Mouse (Mus musculus) liver, postnatal 0 days (tissue): ENCODE measurements around the gene Ssr2. TPM values are rescaled to one million over a fixed set of nuclear protein-coding genes. Genes with fewer than 3 reads are reported as not detected.

ENCODE experiments used
- ATAC-seq: fragments of 200-750 bp; cut with Nextera tagmentation; 2 replicates; pipeline ENCODE4 v1.8.0; 2017; ENCODE audit warnings: mild to moderate bottlenecking, moderate library complexity
- DNase-seq: peaks from one replicate; pipeline ENCODE4 v3.0.0-alpha.2; 2016
- H3K27ac ChIP-seq: fragments of 300-500 bp; sonication (generic); 2 replicates; pipeline ENCODE4 v1.5.1; 2014; ENCODE audit warnings: antibody characterized with exemption, moderate library complexity, mild to moderate bottlenecking, low read depth
- H3K27me3 ChIP-seq: fragments of 300-500 bp; sonication (generic); 2 replicates; pipeline ENCODE4 v1.6.1; 2014; ENCODE audit warnings: low read length, control low read depth, mixed read lengths; ENCODE audit not compliant: insufficient read depth
- H3K36me3 ChIP-seq: fragments of 300-500 bp; sonication (generic); replicated peaks from 2 replicates; pipeline ENCODE4 v1.6.1; 2014; ENCODE audit warnings: mild to moderate bottlenecking, control low read depth, low read length, moderate library complexity, mixed read lengths; ENCODE audit not compliant: insufficient read depth
- H3K4me1 ChIP-seq: fragments of 300-500 bp; sonication (generic); 2 replicates; pipeline ENCODE4 v1.6.1; 2014; ENCODE audit warnings: antibody characterized with exemption, mild to moderate bottlenecking, control low read depth; ENCODE audit not compliant: insufficient read depth
- H3K4me2 ChIP-seq: fragments of 300-500 bp; sonication (generic); 2 replicates; pipeline ENCODE4 v1.6.1; 2014; ENCODE audit warnings: low read depth, mild to moderate bottlenecking, low read length, moderate library complexity, mixed read lengths
- H3K4me3 ChIP-seq: fragments of 300-500 bp; sonication (generic); 2 replicates; pipeline ENCODE4 v1.5.1; 2014; ENCODE audit warnings: low read depth, low read length
- H3K9ac ChIP-seq: fragments of 300-500 bp; sonication (generic); replicated peaks from 2 replicates; pipeline ENCODE4 v1.6.1; 2014; ENCODE audit warnings: mild to moderate bottlenecking, moderate library complexity
- H3K9me3 ChIP-seq: fragments of 300-500 bp; sonication (generic); 2 replicates; pipeline ENCODE4 v1.6.1; 2016; ENCODE audit warnings: mild to moderate bottlenecking, control low read depth, low read length, mixed read lengths
- CTCF ChIP-seq: sonication (generic); IDR thresholded peaks from 2 replicates; pipeline ENCODE4 v1.5.1; 2016; ENCODE audit warnings: antibody characterized with exemption, low read depth
- EP300 ChIP-seq: IDR thresholded peaks from 2 replicates; pipeline ENCODE4 v1.6.1; 2016; ENCODE audit warnings: antibody characterized with exemption, low read depth, mild to moderate bottlenecking
- WGBS: fragments of 180-500 bp; shearing (Covaris S2); extraction: QIAGEN DNeasy Blood & Tissue Kit; methylation state at CpG from one replicate; pipeline ENCODE4 v1.1.7; 2014; ENCODE audit not compliant: insufficient replicate concordance; 5-methylcytosine and 5-hydroxymethylcytosine counted together
- polyA plus RNA-seq: library from polyadenylated mRNA; unstranded; fragments of >200 nt; fragmentation: Nextera tagmentation; extraction: Ambion mirVana; gene quantifications from 2 replicates; pipeline ENCODE4 v1.2.1, GENCODE M21; 2015

The Ssr2 gene
- polyA plus RNA-seq, 1 experiment from 2014 or later, result 155 TPM

DNA sequence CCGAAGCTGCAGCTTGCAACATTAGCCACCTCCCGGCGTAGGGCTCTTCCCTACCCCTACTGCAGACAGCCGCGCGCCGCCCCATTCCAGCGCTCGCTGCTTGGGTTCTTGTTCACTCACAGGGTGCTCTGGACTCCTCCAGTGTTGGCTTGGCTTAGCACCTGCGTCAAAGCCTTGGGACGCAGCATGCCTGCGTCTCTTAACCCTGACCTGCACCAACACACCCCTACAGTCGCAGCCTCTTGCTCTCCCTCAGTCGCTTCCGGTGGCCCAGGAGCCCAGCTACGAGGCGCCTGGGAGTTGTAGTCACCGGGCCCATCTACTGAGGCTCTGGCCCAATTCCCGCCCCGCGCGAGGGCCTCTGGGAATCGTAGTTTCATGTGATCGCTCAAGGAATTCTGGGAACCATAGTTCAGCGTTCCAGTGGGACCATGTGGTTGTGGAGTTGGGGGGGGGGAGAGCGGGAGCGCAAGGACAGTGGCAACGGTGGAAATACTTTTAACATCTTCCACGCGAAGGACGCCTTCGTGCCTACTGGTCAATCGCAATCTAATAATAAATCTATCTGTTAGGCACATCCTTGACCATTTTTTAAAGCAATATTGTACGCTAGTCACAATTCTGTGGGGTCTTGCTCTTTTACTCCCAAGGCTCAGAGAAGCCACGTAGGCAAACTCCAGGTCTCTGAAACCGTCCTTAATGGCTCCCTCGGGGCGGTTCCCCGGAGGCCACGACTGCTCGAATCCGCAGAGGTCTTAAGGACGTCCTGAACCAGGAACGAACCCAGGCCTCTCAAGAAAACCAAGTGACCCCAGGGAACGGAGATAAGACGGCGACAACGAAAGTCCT is 22.8 kb upstream of the Ssr2 start, which contains the start of gene Lamtor2:
Lamtor2 (minus strand) TSS at position 399 of the 849 bp plus-strand sequence.
- Histone ChIP-seq H3K27ac (peak within 1 kb of the TSS; percentile 98), H3K9ac (peak within 1 kb of the TSS; percentile 92), H3K4me2 (peak within 1 kb of the TSS; percentile 98), H3K4me1 (peaks cover 19% of the 10 kb centered on the region), H3K36me3 (peaks cover 17% of the 10 kb centered on the region), H3K9me3 (no peaks in the 10 kb centered on the region), H3K4me3 (peak within 1 kb of the TSS; percentile 84), H3K27me3 (no peaks in the 10 kb centered on the region)
- WGBS, result under 1% methylated on average over 47 of the region's 48 CpGs
- peak; percentile 87 for ATAC-seq
- TF ChIP-seq EP300, result no peak
- TF ChIP-seq CTCF, result no peak; the same call in 1 of the 2 replicates
- DNase-seq, result peak; percentile 97

DNA sequence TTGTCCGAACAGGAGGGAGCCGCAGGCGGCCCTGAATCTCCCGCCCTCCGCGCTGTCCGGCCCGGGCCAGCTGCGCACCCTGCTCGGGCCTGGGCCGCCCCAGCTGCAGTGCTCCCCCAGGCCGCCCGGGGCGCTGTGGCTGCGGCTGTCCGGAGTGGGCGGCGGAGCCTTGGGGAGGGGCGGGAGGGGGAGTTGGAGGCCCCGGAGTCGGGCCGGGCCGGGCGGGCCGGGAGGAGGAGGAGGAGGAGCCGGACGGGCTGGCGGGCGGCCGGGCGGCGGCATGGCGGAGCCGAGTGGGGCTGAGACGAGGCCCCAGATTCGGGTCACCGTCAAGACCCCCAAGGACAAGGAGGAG is 22.2 kb upstream of the Ssr2 start, which contains the start of gene Ubqln4:
Ubqln4 (plus strand) TSS at position 234 of the 355 bp plus-strand sequence.
- peaks cover 22% of the 10 kb centered on the region for H3K36me3 ChIP-seq
- no peak for TF ChIP-seq EP300
- TF ChIP-seq CTCF, result peak; percentile 76
- H3K9ac ChIP-seq, result peak within 1 kb of the TSS; percentile 92
- DNase-seq, result peak; percentile 94
- H3K27me3 ChIP-seq, result no peaks in the 10 kb centered on the region
- WGBS, result 2% methylated on average over 31 of the region's 37 CpGs
- H3K4me1 ChIP-seq, result peaks cover 19% of the 10 kb centered on the region
- H3K9me3 ChIP-seq, result no peaks in the 10 kb centered on the region
- peak; percentile 85 for ATAC-seq
- H3K4me3 ChIP-seq, result peak within 1 kb of the TSS; percentile 84
- H3K27ac ChIP-seq, result peak within 1 kb of the TSS; percentile 98
- H3K4me2 ChIP-seq, result peak within 1 kb of the TSS; percentile 98

DNA sequence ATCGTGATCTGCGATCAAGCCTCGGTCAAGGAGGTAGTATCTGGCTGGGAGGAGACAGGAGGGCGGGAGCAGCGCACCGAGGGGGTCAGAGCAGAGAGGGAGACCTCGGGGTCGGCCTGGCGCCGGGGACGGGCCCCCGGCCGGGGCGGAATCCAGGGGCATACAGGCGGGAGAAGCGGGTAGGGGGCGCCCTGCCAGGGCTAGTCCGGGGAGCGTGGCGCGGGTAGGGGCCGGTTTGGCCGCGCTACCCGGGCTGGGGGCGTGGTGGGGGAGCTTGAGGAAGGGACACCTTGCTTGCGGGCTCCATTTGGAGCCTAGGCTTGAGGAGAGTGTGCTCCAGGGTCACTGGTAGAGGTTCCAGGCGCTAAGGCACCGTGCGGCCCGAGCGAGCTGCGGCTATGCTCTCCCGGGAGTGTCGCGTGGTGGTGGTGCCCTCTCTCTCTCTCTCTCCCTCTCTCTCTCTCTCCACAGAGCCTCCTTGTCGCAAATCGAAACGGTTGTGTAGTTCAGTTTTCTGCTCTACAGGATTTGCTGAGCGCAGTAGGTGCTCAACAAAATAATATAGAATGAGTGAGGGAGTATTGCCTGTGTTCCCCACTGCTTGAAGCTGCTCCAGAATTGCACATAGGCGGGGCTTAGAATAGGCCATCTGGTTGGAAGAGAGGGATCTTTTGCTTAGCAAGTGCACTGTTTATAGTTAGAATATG is 21.6 kb upstream of the Ssr2 start:
- under 1% methylated on average over 37 of the region's 41 CpGs for WGBS
- H3K4me2 ChIP-seq, result peak overlapping the region; percentile 98
- H3K4me3 ChIP-seq, result peak overlapping the region; percentile 84
- peaks cover 22% of the 10 kb centered on the region for H3K36me3 ChIP-seq
- peaks cover 19% of the 10 kb centered on the region for H3K4me1 ChIP-seq
- peak overlapping the region; percentile 92 for H3K9ac ChIP-seq
- no peaks in the 10 kb centered on the region for H3K9me3 ChIP-seq
- TF ChIP-seq CTCF (peak; percentile 41; the same call in 1 of the 2 replicates), EP300 (no peak)
- H3K27me3 ChIP-seq, result no peaks in the 10 kb centered on the region
- DNase-seq (no peak), ATAC-seq (peak; percentile 7)
- peak overlapping the region; percentile 98 for H3K27ac ChIP-seq

DNA sequence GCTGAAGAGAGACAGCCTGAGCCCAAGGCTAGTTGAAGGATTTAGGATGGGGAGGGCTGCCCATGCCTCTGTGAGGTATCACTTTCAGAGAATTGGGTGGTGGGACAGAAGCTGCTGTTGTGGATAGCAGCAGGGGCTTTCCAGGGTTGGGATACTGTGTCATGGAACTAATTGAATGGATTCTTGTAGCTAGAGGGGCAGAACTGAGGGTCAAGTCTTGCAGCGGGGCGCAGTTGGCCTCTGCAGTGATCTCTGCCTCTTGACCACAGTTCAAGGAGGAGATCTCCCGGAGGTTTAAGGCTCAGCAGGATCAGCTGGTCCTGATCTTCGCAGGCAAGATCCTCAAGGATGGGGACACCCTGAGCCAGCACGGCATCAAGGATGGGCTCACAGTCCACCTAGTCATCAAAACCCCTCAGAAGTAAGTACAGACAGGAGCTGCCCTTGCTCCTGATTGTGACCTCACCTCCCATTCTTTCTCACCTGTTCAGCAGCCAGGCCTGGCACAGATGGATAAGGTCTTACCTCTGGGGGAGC is 20.5 kb upstream of the Ssr2 start:
- no peaks in the 10 kb centered on the region for H3K27me3 ChIP-seq
- H3K27ac ChIP-seq, result no peak overlapping the region
- no peak overlapping the region for H3K4me2 ChIP-seq
- 95% methylated on average over 5 of the region's 5 CpGs for WGBS
- H3K4me1 ChIP-seq, result peaks cover 19% of the 10 kb centered on the region
- H3K4me3 ChIP-seq, result no peak overlapping the region
- no peak for DNase-seq
- H3K9me3 ChIP-seq, result no peaks in the 10 kb centered on the region
- TF ChIP-seq EP300, result no peak
- no peak for TF ChIP-seq CTCF
- no peak for ATAC-seq
- peaks cover 32% of the 10 kb centered on the region for H3K36me3 ChIP-seq
- H3K9ac ChIP-seq, result peak overlapping the region; percentile 92

DNA sequence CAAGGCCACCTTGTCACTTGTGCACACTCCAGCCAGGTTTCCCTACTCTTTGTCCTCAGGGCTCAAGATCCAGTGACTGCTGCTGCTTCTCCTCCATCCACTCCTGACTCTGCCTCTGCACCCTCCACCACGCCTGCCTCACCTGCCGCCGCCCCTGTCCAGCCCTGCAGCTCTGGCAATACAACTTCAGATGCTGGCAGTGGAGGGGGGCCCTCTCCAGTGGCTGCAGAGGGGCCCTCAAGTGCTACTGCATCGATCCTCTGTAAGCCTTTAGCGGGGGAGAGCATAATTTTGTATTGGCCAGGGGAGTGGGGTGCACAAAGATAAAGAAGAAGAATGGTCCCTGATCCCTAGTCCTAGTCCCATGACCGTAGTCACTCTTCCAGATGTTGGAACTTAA is 19.9 kb upstream of the Ssr2 start:
- Histone ChIP-seq H3K36me3 (peaks cover 37% of the 10 kb centered on the region), H3K27me3 (no peaks in the 10 kb centered on the region), H3K4me2 (no peak overlapping the region), H3K4me1 (peaks cover 19% of the 10 kb centered on the region), H3K27ac (no peak overlapping the region), H3K4me3 (no peak overlapping the region), H3K9ac (no peak overlapping the region), H3K9me3 (no peaks in the 10 kb centered on the region)
- DNase-seq (no peak), ATAC-seq (no peak)
- TF ChIP-seq EP300 (no peak), CTCF (no peak)
- 93% methylated on average over 6 of the region's 6 CpGs for WGBS

DNA sequence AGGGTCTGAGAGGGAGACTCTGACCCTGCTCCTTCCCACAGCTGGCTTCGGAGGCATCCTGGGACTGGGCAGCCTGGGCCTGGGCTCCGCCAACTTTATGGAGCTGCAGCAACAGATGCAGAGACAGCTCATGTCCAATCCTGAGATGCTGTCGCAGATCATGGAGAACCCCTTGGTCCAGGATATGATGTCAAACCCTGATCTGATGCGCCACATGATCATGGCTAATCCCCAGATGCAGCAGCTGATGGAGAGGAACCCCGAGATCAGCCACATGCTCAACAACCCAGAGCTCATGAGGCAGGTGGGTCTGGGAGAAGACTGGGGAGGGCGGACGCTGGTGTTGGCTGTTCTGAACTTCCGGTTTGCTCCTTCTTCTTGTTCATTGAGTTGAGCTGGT is 19.1 kb upstream of the Ssr2 start:
- no peaks in the 10 kb centered on the region for H3K27me3 ChIP-seq
- H3K4me1 ChIP-seq, result peaks cover 11% of the 10 kb centered on the region
- H3K4me3 ChIP-seq, result no peak overlapping the region
- TF ChIP-seq EP300, result no peak
- TF ChIP-seq CTCF, result no peak
- H3K9ac ChIP-seq, result no peak overlapping the region
- H3K27ac ChIP-seq, result no peak overlapping the region
- H3K4me2 ChIP-seq, result no peak overlapping the region
- ATAC-seq (no peak), DNase-seq (no peak)
- peaks cover 45% of the 10 kb centered on the region for H3K36me3 ChIP-seq
- H3K9me3 ChIP-seq, result no peaks in the 10 kb centered on the region
- 91% methylated on average over 8 of the region's 8 CpGs for WGBS
